Mouse (Mus musculus): ENCODE measurements around the gene Tnrc6a. TPM values are rescaled to one million over a fixed set of nuclear protein-coding genes. Genes with fewer than 3 reads are reported as not detected.

The Tnrc6a gene
- polyA plus RNA-seq, 1 experiment from 2014 or later, result 54.5 TPM

DNA sequence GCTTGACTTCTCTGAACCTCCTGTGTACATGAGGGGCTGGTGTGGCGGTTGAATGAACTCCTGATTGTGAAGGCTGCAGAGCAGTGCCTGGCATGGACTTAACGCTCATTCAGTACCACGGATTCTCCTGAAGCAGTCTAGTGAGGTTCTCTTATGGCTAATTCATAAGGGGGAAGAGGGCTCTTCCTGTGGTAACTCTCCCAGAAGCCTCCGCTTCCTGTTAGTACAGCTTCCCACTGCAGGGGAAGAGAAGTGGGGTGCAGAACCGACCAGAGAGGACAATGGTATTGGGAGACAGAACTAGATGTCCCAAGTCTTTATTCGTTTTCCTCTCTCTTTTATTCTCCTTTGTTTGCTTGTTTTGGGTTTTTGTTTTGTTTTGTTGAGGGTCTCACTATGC lies 116.4 kb downstream of the Tnrc6a start:
- ATAC-seq (replicated peaks; ENCODE audit: low FRiP score, low TSS enrichment, low read depth), result no peak
- H3K4me3 ChIP-seq (ENCODE audit: low read depth, low read length), result no peak overlapping the region
- H3K4me2 ChIP-seq (ENCODE audit: low read length), result no peak overlapping the region
- H3K27ac ChIP-seq (ENCODE audit: low read depth), result no peak overlapping the region
- no peaks in the 10 kb centered on the region for H3K27me3 ChIP-seq (replicated peaks; ENCODE audit: control insufficient read depth, insufficient read depth, low read length)
- DNase-seq (ENCODE audit: low spot score), result no peak
- 77% methylated on average over 6 of the region's 6 CpGs for WGBS
- no peaks in the 10 kb centered on the region for H3K9me3 ChIP-seq (ENCODE audit: control insufficient read depth, low read length)
- no peaks in the 10 kb centered on the region for H3K36me3 ChIP-seq (ENCODE audit: control insufficient read depth, insufficient read depth, low read length)
- no peak overlapping the region for H3K9ac ChIP-seq (ENCODE audit: low read length)
- H3K4me1 ChIP-seq (replicated peaks; ENCODE audit: control insufficient read depth, insufficient read depth, low read length), result no peaks in the 10 kb centered on the region

DNA sequence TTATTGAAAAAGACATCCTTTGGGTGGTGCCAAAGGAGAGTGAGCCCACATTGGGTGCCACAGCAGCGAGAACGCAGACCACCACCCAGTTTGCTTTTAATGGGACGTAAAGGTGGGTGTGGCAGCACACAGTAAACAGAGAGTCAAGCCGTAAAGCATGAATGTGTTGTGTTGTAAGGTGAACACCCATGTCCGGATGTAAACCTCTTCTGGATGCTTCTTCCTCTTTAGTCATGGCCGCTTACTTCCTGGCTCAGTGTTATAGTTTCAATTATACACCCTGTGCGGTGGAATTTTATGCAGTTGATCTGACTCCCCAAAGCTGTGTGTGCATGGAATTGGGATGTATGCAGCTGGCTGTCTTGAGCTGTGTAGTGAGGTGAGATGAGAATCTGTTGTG lies 118.6 kb downstream of the Tnrc6a start:
- H3K9ac ChIP-seq (ENCODE audit: low read length), result no peak overlapping the region
- H3K27me3 ChIP-seq (replicated peaks; ENCODE audit: control insufficient read depth, insufficient read depth, low read length), result no peaks in the 10 kb centered on the region
- no peak overlapping the region for H3K27ac ChIP-seq (ENCODE audit: low read depth)
- no peaks in the 10 kb centered on the region for H3K9me3 ChIP-seq (ENCODE audit: control insufficient read depth, low read length)
- no peak overlapping the region for H3K4me3 ChIP-seq (ENCODE audit: low read depth, low read length)
- no peak for ATAC-seq (replicated peaks; ENCODE audit: low FRiP score, low TSS enrichment, low read depth)
- H3K4me2 ChIP-seq (ENCODE audit: low read length), result no peak overlapping the region
- no peaks in the 10 kb centered on the region for H3K36me3 ChIP-seq (ENCODE audit: control insufficient read depth, insufficient read depth, low read length)
- H3K4me1 ChIP-seq (replicated peaks; ENCODE audit: control insufficient read depth, insufficient read depth, low read length), result no peaks in the 10 kb centered on the region
- WGBS, result 75% methylated on average over 7 of the region's 7 CpGs
- DNase-seq (ENCODE audit: low spot score), result no peak

DNA sequence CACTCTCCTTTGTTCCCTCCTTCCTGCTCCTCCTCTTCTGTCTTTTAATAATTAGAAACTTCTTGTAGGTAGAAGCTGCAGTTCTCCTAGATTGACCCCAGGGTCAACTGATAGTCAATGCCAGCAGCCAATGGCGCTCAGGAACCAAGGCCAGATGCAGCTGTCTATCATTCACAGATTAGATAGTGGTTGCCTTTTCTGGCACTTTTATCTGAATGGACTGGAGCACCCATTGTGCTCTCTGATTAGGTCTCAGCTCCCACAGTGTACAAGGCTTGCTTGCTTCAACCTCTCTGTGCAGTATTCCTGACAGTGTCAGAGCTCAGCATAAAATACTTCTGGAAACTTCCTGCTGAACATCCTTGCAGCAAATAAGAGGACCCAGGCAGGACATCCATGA lies 121.1 kb downstream of the Tnrc6a start:
- H3K4me3 ChIP-seq (ENCODE audit: low read depth, low read length), result no peak overlapping the region
- H3K4me1 ChIP-seq (replicated peaks; ENCODE audit: control insufficient read depth, insufficient read depth, low read length), result no peaks in the 10 kb centered on the region
- H3K4me2 ChIP-seq (ENCODE audit: low read length), result no peak overlapping the region
- H3K9ac ChIP-seq (ENCODE audit: low read length), result no peak overlapping the region
- WGBS, result 67% methylated on average over 1 of the region's 1 CpGs
- H3K27ac ChIP-seq (ENCODE audit: low read depth), result no peak overlapping the region
- peak; percentile 14; the same call in 1 of the 2 replicates for ATAC-seq (replicated peaks; ENCODE audit: low FRiP score, low TSS enrichment, low read depth)
- H3K36me3 ChIP-seq (ENCODE audit: control insufficient read depth, insufficient read depth, low read length), result no peaks in the 10 kb centered on the region
- H3K27me3 ChIP-seq (replicated peaks; ENCODE audit: control insufficient read depth, insufficient read depth, low read length), result no peaks in the 10 kb centered on the region
- no peaks in the 10 kb centered on the region for H3K9me3 ChIP-seq (ENCODE audit: control insufficient read depth, low read length)
- no peak for DNase-seq (ENCODE audit: low spot score)

Other genes with a start within 250 kb of the Tnrc6a start
- gene Rbbp6, start 158.2 kb upstream of the Tnrc6a start, polyA plus RNA-seq (2014; fragmentation: Nextera tagmentation; extraction: Ambion mirVana), result 30.2 and 32.6 TPM in 2 replicates
- 2.9 and 3.2 TPM in 2 replicates for gene Slc5a11, start 90.9 kb downstream of the Tnrc6a start, polyA plus RNA-seq (2014; fragmentation: Nextera tagmentation; extraction: Ambion mirVana)
- gene Lcmt1, start 245.9 kb downstream of the Tnrc6a start, polyA plus RNA-seq (2014; fragmentation: Nextera tagmentation; extraction: Ambion mirVana), result 46.3 and 48.8 TPM in 2 replicates
- 27.2 and 28.9 TPM in 2 replicates for gene Arhgap17, start 246.0 kb downstream of the Tnrc6a start, polyA plus RNA-seq (2014; fragmentation: Nextera tagmentation; extraction: Ambion mirVana)